Mouse (Mus musculus) liver, embryonic 15.5 days (tissue): Measurements from ENCODE around the gene Arl15. TPM values are rescaled to one million over a fixed set of nuclear protein-coding genes. Genes with fewer than 3 reads are reported as not detected.

Source experiments
- ATAC-seq: fragments of 200-750 bp; cut with Nextera tagmentation; 2 replicates; pipeline ENCODE4 v1.8.0; 2017; ENCODE audit warnings: moderate number of reproducible peaks, mild to moderate bottlenecking, moderate library complexity; ENCODE audit not compliant: insufficient read depth
- H3K27ac ChIP-seq: fragments of 300-500 bp; sonication (generic); replicated peaks from 2 replicates; pipeline ENCODE4 v1.5.1; 2015; ENCODE audit warnings: mild to moderate bottlenecking, inconsistent platforms
- H3K27me3 ChIP-seq: fragments of 300-500 bp; sonication (generic); 2 replicates; pipeline ENCODE4 v1.6.1; 2015; ENCODE audit warnings: mild to moderate bottlenecking, inconsistent platforms
- H3K36me3 ChIP-seq: fragments of 300-500 bp; sonication (generic); replicated peaks from 2 replicates; pipeline ENCODE4 v1.6.1; 2015; ENCODE audit warnings: moderate library complexity, mild to moderate bottlenecking, inconsistent platforms
- H3K4me1 ChIP-seq: fragments of 300-500 bp; sonication (generic); replicated peaks from 2 replicates; pipeline ENCODE4 v1.6.1; 2015; ENCODE audit warnings: inconsistent platforms
- H3K4me2 ChIP-seq: fragments of 300-500 bp; sonication (generic); 2 replicates; pipeline ENCODE4 v1.6.1; 2015; ENCODE audit warnings: moderate library complexity, mild to moderate bottlenecking, inconsistent platforms
- H3K4me3 ChIP-seq: fragments of 300-500 bp; sonication (generic); replicated peaks from 2 replicates; pipeline ENCODE4 v1.5.1; 2015; ENCODE audit warnings: mild to moderate bottlenecking, inconsistent platforms
- H3K9ac ChIP-seq: fragments of 300-500 bp; sonication (generic); 2 replicates; pipeline ENCODE4 v1.6.1; 2015; ENCODE audit warnings: moderate library complexity, mild to moderate bottlenecking, inconsistent platforms
- H3K9me3 ChIP-seq: fragments of 300-500 bp; sonication (generic); replicated peaks from 2 replicates; pipeline ENCODE4 v1.6.1; 2016; ENCODE audit warnings: inconsistent platforms
- WGBS: fragments of 180-500 bp; shearing (Covaris S2); methylation state at CpG from one replicate; pipeline ENCODE4 v1.1.7; 2015; ENCODE audit warnings: mixed read lengths; ENCODE audit not compliant: insufficient replicate concordance; 5-methylcytosine and 5-hydroxymethylcytosine counted together
- polyA plus RNA-seq: library from polyadenylated mRNA; unstranded; fragments of >200 nt; fragmentation: Nextera tagmentation; extraction: Ambion mirVana; gene quantifications from 2 replicates; pipeline ENCODE4 v1.2.1, GENCODE M21; 2015

Gene Arl15
- polyA plus RNA-seq, 1 experiment from 2014 or later = 2.4 TPM

- no peak overlapping the region for H3K9ac ChIP-seq
- no peaks in the 10 kb centered on the region for H3K36me3 ChIP-seq
These were observed 198.8 kb downstream of the Arl15 start for GRCm38 (mm10) chr13:113993066-113993465.

DNA sequence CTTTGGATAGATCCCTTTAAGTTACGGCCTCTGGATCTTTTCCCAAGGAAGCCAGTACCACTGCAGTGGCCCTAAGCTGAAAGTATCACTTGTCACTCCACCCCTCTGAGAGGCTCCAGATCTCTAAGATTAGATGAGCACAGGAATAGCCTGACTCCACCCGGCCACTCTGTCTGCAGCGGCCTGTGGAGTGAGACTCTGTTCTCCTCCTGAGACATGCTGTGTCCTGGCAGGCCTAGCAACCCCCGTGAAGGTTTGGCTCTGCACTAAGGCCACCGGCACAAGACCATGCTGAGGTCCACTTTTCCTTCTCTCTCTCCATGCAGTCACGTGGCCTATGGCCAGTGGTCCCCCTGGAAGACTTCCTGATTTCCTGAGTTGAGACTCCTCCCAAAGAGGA, 200.3 kb downstream of the Arl15 start:
- WGBS = 68% methylated on average over 6 of the region's 6 CpGs
- H3K36me3 ChIP-seq = no peaks in the 10 kb centered on the region
- H3K27ac ChIP-seq = no peak overlapping the region
- ATAC-seq = no peak
- no peaks in the 10 kb centered on the region for H3K27me3 ChIP-seq
- H3K4me3 ChIP-seq = no peak overlapping the region
- no peaks in the 10 kb centered on the region for H3K4me1 ChIP-seq
- no peaks in the 10 kb centered on the region for H3K9me3 ChIP-seq
- H3K4me2 ChIP-seq = no peak overlapping the region
- no peak overlapping the region for H3K9ac ChIP-seq

More at GRCm38 (mm10) chr13:113993066-113993465, 198.8 kb downstream of the Arl15 start:
- H3K4me1 ChIP-seq = no peaks in the 10 kb centered on the region
- WGBS = 83% methylated on average over 2 of the region's 2 CpGs
- H3K27ac ChIP-seq = no peak overlapping the region
- no peak for ATAC-seq
- H3K4me2 ChIP-seq = no peak overlapping the region
- no peaks in the 10 kb centered on the region for H3K9me3 ChIP-seq
- no peak overlapping the region for H3K4me3 ChIP-seq
- H3K27me3 ChIP-seq = no peaks in the 10 kb centered on the region

DNA sequence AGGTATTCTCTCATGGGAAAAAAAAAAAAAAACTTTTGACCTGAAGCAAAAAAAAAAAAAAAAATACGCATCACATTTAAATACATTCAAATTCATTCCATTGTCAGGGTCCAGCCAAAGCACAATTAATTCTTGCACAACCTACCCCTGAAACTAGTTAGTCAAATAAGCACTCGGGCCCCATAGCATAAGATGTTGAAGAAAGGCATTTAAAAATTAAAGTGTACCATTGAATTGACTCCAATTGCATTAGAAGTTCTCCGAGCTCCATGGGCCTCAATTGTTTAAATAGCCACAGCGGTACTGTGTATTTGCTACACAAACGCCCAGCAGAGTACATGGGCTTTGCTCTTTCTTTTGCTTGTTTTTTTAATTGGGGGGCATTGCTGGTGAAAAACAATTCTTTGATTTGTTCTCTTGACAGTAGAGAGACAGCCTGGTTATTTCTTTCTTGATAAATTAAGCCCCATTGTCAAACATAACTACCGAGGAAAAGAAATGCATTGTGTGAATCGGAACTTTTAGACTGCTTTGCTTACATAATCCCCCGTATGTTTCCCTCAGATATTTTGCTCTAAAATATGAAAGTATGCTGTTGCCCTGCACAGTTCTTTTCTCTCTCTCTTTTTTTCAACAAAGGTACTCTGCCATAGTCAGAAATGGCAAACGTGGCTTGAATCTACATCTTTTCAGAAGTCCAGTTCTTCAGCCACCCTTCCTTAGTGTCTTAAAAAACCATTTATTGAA, 201.4 kb downstream of the Arl15 start:
- no peaks in the 10 kb centered on the region for H3K27me3 ChIP-seq
- WGBS = 75% methylated on average over 9 of the region's 9 CpGs
- H3K36me3 ChIP-seq = no peaks in the 10 kb centered on the region
- H3K9ac ChIP-seq = no peak overlapping the region
- no peak overlapping the region for H3K4me2 ChIP-seq
- no peaks in the 10 kb centered on the region for H3K4me1 ChIP-seq
- ATAC-seq = no peak
- no peak overlapping the region for H3K27ac ChIP-seq
- no peaks in the 10 kb centered on the region for H3K9me3 ChIP-seq
- H3K4me3 ChIP-seq = no peak overlapping the region

DNA sequence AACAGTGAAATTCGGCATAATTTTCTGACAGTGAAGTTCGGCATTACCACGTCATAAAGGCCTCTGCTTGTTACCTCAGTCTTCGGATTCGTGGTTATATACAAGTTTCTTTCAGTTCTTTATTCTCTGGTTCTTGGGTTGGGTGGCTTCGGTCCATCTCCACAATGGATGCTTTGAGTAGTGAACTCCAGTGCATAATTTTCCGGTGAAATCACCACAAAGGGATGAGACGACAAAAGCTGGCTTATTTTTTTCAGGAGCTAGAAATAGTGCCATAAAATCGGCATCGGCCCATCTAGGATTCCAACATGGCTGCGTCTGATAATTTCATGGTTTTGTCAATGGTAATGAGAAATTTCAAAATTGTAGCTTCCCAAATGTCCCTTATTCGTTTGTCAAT, 204.5 kb downstream of the Arl15 start:
- Histone ChIP-seq H3K4me2 (no peak overlapping the region), H3K27ac (no peak overlapping the region), H3K4me1 (no peaks in the 10 kb centered on the region), H3K36me3 (no peaks in the 10 kb centered on the region), H3K9me3 (no peaks in the 10 kb centered on the region), H3K4me3 (no peak overlapping the region), H3K27me3 (no peaks in the 10 kb centered on the region), H3K9ac (no peak overlapping the region)
- ATAC-seq = no peak
- 83% methylated on average over 12 of the region's 12 CpGs for WGBS

- Histone ChIP-seq H3K9me3 (no peaks in the 10 kb centered on the region), H3K4me1 (no peaks in the 10 kb centered on the region), H3K27ac (no peak overlapping the region), H3K9ac (no peak overlapping the region), H3K36me3 (no peaks in the 10 kb centered on the region), H3K4me2 (no peak overlapping the region), H3K27me3 (no peaks in the 10 kb centered on the region), H3K4me3 (no peak overlapping the region)
- 81% methylated on average over 10 of the region's 10 CpGs for WGBS
- ATAC-seq = no peak
These were observed 209.2 kb downstream of the Arl15 start for GRCm38 (mm10) chr13:114003463-114003862.

DNA sequence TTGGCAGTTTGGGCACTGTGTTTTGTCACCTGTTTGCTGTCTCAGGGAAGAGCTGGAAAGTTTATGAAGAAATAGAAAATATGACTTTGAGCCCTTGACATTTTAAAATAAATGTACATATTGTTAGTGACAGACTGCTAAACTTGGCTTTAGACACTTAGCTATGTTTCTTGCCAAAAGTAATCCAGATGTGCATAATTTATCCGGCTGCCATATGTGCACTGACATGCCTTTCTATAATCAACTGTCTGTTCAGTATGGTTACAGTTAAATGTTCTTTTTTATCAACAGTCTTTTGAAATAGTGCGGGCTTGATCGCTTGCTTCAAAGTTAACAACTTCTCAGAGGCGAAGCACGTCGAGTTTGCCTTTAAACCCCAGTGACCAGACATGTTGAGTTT, 209.9 kb downstream of the Arl15 start:
- Histone ChIP-seq H3K4me1 (no peaks in the 10 kb centered on the region), H3K27me3 (no peaks in the 10 kb centered on the region), H3K4me3 (no peak overlapping the region), H3K4me2 (no peak overlapping the region), H3K36me3 (no peaks in the 10 kb centered on the region), H3K27ac (no peak overlapping the region), H3K9ac (no peak overlapping the region), H3K9me3 (no peaks in the 10 kb centered on the region)
- 81% methylated on average over 6 of the region's 6 CpGs for WGBS
- ATAC-seq = no peak

DNA sequence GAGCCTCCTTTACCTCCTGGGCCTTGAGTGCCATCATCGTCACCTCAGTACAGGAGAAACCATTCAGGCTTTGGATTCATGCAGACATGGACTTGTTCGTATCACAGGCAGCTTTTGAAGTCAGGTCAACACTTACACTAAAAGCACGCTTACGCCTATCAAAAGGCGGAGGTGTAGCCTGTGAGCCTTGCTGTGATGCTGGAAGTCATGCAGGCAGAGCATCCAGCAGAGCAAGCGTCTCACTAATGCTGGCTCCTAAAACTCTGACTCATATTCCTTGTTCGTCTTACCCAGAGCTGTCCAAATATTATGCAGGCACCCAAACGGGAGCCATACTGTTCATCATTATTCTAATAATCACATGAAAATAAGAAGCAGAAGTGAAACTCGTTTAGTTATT, 215.5 kb downstream of the Arl15 start:
- Histone ChIP-seq H3K4me2 (no peak overlapping the region), H3K4me1 (no peaks in the 10 kb centered on the region), H3K9me3 (no peaks in the 10 kb centered on the region), H3K9ac (no peak overlapping the region), H3K27ac (no peak overlapping the region), H3K36me3 (no peaks in the 10 kb centered on the region), H3K4me3 (no peak overlapping the region), H3K27me3 (no peaks in the 10 kb centered on the region)
- WGBS = 78% methylated on average over 9 of the region's 9 CpGs
- no peak for ATAC-seq

- no peaks in the 10 kb centered on the region for H3K27me3 ChIP-seq
- no peak for ATAC-seq
- no peak overlapping the region for H3K27ac ChIP-seq
- no peak overlapping the region for H3K4me3 ChIP-seq
- H3K9me3 ChIP-seq = no peaks in the 10 kb centered on the region
- 81% methylated on average over 9 of the region's 9 CpGs for WGBS
- no peak overlapping the region for H3K4me2 ChIP-seq
- no peaks in the 10 kb centered on the region for H3K4me1 ChIP-seq
- H3K36me3 ChIP-seq = no peaks in the 10 kb centered on the region
- H3K9ac ChIP-seq = no peak overlapping the region
These were observed 216.2 kb downstream of the Arl15 start for GRCm38 (mm10) chr13:114010521-114010920.

DNA sequence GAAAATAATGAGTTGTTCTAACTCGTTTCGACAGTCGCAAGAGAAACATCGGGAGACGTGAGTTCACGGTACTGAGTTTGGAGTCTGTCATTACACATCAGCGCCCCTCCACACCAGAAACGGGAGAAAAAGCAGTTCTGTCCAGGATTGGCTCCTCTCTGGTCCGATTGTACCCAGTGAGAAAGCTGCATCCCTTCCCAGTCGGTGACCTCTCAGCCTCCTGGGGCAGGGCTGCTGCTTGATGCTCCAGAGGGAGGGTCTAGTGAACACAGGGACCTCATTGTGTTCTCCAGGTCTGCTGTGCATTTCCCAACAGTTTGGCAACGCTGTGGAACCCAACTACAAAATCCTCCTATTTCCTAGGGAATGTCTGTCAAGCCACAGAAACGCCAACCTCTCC, 216.7 kb downstream of the Arl15 start:
- H3K9ac ChIP-seq = no peak overlapping the region
- no peak overlapping the region for H3K4me3 ChIP-seq
- no peaks in the 10 kb centered on the region for H3K27me3 ChIP-seq
- H3K36me3 ChIP-seq = no peaks in the 10 kb centered on the region
- no peak overlapping the region for H3K4me2 ChIP-seq
- WGBS = 75% methylated on average over 12 of the region's 12 CpGs
- no peaks in the 10 kb centered on the region for H3K9me3 ChIP-seq
- H3K4me1 ChIP-seq = no peaks in the 10 kb centered on the region
- no peak for ATAC-seq
- H3K27ac ChIP-seq = no peak overlapping the region

DNA sequence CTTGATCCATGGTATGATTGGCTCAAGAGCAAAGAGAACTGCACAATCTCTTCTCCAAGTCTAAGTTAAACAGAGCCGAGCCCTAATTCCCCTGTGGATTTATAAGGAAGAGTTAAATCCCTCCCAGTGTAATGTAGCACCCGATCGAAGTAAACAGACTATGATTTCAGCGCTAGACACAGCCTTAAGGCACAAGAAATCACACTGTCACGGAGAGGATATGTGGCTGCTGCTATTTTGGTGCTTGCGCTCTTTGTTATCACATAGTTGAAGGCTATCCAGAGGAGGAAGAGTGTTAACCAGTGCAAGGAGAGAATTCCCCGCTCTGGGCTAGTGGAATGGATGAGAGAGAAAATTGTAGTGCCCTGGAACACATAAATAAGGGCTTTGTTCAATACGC, 223.6 kb downstream of the Arl15 start:
- Histone ChIP-seq H3K9me3 (no peaks in the 10 kb centered on the region), H3K9ac (no peak overlapping the region), H3K27ac (no peak overlapping the region), H3K36me3 (no peaks in the 10 kb centered on the region), H3K4me3 (no peak overlapping the region), H3K4me1 (no peaks in the 10 kb centered on the region), H3K4me2 (no peak overlapping the region), H3K27me3 (no peaks in the 10 kb centered on the region)
- ATAC-seq = no peak
- 81% methylated on average over 8 of the region's 8 CpGs for WGBS

- Histone ChIP-seq H3K4me3 (no peak overlapping the region), H3K36me3 (no peaks in the 10 kb centered on the region), H3K27ac (no peak overlapping the region)
These were observed 229.2 kb downstream of the Arl15 start for GRCm38 (mm10) chr13:114023541-114023940.

DNA sequence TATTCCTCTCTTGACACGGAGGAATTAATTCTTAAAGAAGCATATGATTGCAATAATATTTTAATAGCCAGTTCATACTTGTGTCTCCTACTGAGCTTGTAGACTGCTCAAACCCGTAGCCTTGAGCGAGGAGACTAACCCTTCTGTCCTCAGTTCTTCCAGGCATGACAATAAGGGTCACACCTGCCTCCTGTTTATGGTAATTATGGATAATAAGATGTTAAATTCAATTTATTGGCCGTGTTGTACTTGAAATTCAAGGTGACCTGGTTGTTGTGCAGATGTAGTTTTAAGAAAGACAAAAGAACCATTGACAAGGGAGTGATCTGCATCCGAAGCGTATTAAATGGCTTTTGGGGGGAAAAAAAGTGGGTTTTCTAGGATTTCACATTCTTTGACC, 232.0 kb downstream of the Arl15 start:
- Histone ChIP-seq H3K4me2 (no peak overlapping the region), H3K4me1 (no peaks in the 10 kb centered on the region), H3K27ac (no peak overlapping the region), H3K9me3 (no peaks in the 10 kb centered on the region), H3K27me3 (no peaks in the 10 kb centered on the region), H3K9ac (no peak overlapping the region), H3K4me3 (no peak overlapping the region), H3K36me3 (no peaks in the 10 kb centered on the region)
- ATAC-seq = no peak
- 78% methylated on average over 6 of the region's 6 CpGs for WGBS

More at GRCm38 (mm10) chr13:114023541-114023940, 229.2 kb downstream of the Arl15 start:
- Histone ChIP-seq H3K9ac (no peak overlapping the region), H3K9me3 (no peaks in the 10 kb centered on the region), H3K4me1 (no peaks in the 10 kb centered on the region), H3K27me3 (no peaks in the 10 kb centered on the region), H3K4me2 (no peak overlapping the region)
- no peak for ATAC-seq
- WGBS = 82% methylated on average over 7 of the region's 7 CpGs
